Mouse (Mus musculus): Measurements from ENCODE around the gene Lyzl4. TPM values are rescaled to one million over a fixed set of nuclear protein-coding genes. Genes with fewer than 3 reads are reported as not detected.
"Not testable (repeated sequence)": the region's sequence is repeated elsewhere in the genome, so short reads cannot be mapped to it uniquely, and the experiment has no call there.

The Lyzl4 gene
- polyA plus RNA-seq, 1 experiment from 2014 or later = not detected

DNA sequence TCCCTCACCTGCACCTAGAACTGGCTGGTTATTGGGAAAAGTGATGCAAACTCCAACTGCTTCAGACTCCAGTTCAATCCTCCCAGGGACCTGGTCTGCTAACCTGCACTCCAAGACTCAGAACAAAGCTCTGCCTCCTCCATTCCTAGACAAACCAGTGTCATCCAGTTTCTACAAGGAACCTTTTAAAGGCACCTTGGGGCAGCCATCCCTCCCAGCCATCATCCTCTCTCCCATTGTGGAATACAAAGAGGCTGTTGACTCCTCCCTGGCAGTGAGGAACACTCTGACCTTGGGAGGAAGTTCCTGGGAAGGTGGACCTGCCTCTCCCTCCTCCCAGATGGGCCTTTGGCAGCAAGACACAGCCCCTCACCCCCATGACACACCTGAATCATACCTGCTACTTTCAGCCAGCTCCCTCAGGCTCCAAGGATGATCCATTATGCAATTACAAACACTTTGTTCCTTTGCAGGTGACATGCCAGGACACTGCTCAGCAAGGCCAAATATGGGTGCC is 27.6 kb downstream of the Lyzl4 start:
- peaks cover 3% of the 10 kb centered on the region for H3K9me3 ChIP-seq
- H3K4me3 ChIP-seq = no peak overlapping the region
- H3K36me3 ChIP-seq (replicated peaks) = no peaks in the 10 kb centered on the region
- H3K4me1 ChIP-seq = no peaks in the 10 kb centered on the region; the same call in 1 of the 2 replicates
- H3K27me3 ChIP-seq (ENCODE audit: poor library complexity, severe bottlenecking) = no peaks in the 10 kb centered on the region
- DNase-seq (ENCODE audit: extremely low spot score, low spot score) = no peak
- no peak overlapping the region for H3K27ac ChIP-seq

- Histone ChIP-seq H3K9me3 (peaks cover 3% of the 10 kb centered on the region), H3K4me3 (no peak overlapping the region), H3K36me3 (replicated peaks) (no peaks in the 10 kb centered on the region), H3K27me3 (ENCODE audit: poor library complexity, severe bottlenecking) (no peaks in the 10 kb centered on the region), H3K27ac (no peak overlapping the region), H3K4me1 (no peaks in the 10 kb centered on the region; the same call in 1 of the 2 replicates)
- 81% methylated on average over 5 of the region's 5 CpGs for WGBS
- DNase-seq (ENCODE audit: extremely low spot score, low spot score) = no peak
These were observed 28.7 kb downstream of the Lyzl4 start for GRCm38 (mm10) chr9:121613192-121613591.

- 79% methylated on average over 6 of the region's 6 CpGs for WGBS
- Histone ChIP-seq H3K27me3 (ENCODE audit: poor library complexity, severe bottlenecking) (no peaks in the 10 kb centered on the region), H3K9me3 (peaks cover 3% of the 10 kb centered on the region), H3K4me1 (no peaks in the 10 kb centered on the region; the same call in none of the 2 replicates), H3K4me3 (no peak overlapping the region), H3K36me3 (replicated peaks) (no peaks in the 10 kb centered on the region), H3K27ac (no peak overlapping the region)
- no peak for DNase-seq (ENCODE audit: extremely low spot score, low spot score)
These were observed 32.5 kb downstream of the Lyzl4 start for GRCm38 (mm10) chr9:121609381-121609780.

GRCm38 (mm10) chr9:121606498-121607096 is 35.3 kb downstream of the Lyzl4 start:
- Histone ChIP-seq H3K27me3 (ENCODE audit: poor library complexity, severe bottlenecking) (no peaks in the 10 kb centered on the region), H3K27ac (no peak overlapping the region), H3K9me3 (peaks cover 6% of the 10 kb centered on the region), H3K4me3 (no peak overlapping the region), H3K36me3 (replicated peaks) (no peaks in the 10 kb centered on the region), H3K4me1 (peaks cover under 1% of the 10 kb centered on the region)
- 58% methylated on average over 1 of the region's 1 CpGs for WGBS
- no peak for DNase-seq (ENCODE audit: extremely low spot score, low spot score)

GRCm38 (mm10) chr9:121605414-121606278 is 36.2 kb downstream of the Lyzl4 start:
- H3K36me3 ChIP-seq (replicated peaks) = no peaks in the 10 kb centered on the region
- H3K27ac ChIP-seq = no peak overlapping the region
- H3K4me3 ChIP-seq = no peak overlapping the region
- peaks cover 2% of the 10 kb centered on the region; the same call in 1 of the 2 replicates for H3K9me3 ChIP-seq
- peak; percentile 83 for DNase-seq (ENCODE audit: extremely low spot score, low spot score)
- H3K27me3 ChIP-seq (ENCODE audit: poor library complexity, severe bottlenecking) = no peaks in the 10 kb centered on the region
- H3K4me1 ChIP-seq = peaks cover 10% of the 10 kb centered on the region
- WGBS = 62% methylated on average over 12 of the region's 12 CpGs

DNA sequence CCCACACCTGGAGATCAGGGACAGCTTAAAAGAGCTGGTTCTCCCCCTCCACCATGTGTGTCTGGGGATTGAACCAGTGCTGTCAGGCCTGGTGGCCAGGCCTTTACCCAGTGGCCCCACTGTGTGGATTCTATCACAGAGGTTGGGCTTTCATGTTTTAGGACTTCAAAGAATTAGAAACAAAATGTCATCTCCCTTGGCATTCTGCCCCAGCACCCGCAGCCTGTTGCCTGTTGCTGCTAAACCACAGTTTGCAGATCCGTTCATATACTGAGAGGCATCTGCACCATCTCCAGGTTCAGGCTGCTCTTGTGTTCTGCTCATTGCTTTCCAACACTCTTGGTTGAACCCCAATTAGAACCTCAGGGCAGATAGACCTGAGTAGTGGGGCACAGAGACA is 39.5 kb downstream of the Lyzl4 start:
- no peak for DNase-seq (ENCODE audit: extremely low spot score, low spot score)
- 94% methylated on average over 2 of the region's 2 CpGs for WGBS
- H3K36me3 ChIP-seq (replicated peaks) = no peaks in the 10 kb centered on the region
- H3K4me1 ChIP-seq = peaks cover 15% of the 10 kb centered on the region
- H3K4me3 ChIP-seq = no peak overlapping the region
- H3K27ac ChIP-seq = no peak overlapping the region
- H3K9me3 ChIP-seq = peaks cover 2% of the 10 kb centered on the region; the same call in 1 of the 2 replicates
- H3K27me3 ChIP-seq (ENCODE audit: poor library complexity, severe bottlenecking) = no peaks in the 10 kb centered on the region

DNA sequence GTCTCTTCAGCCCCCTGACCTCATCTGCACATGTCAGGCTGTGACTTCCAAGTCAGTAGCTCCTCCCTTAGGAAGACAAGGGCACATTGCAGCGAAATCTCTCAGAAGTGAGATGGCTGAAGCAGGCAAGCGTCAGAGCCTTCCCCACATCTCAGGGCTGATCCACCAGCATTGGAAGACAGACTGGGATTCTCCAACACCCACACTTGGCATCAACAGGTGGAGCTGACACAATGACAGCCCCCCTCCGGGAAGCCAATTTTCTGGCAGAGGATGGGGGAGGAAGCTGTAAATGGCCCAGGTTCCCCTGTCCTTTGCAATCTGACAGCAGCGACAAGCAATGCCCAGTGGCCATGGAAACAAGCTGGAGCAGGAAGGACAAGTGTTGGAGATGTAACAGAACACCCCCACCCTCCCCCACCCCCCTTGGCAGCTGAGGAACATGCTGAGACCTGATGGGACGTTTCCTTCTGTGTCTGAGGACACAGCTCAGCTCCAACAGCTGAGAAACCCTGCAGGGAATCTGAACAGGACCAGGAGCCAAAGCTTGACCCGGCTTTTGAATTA is 41.0 kb downstream of the Lyzl4 start:
- peaks cover 15% of the 10 kb centered on the region for H3K4me1 ChIP-seq
- H3K27ac ChIP-seq = no peak overlapping the region
- no peaks in the 10 kb centered on the region for H3K36me3 ChIP-seq (replicated peaks)
- no peak overlapping the region for H3K4me3 ChIP-seq
- H3K27me3 ChIP-seq (ENCODE audit: poor library complexity, severe bottlenecking) = no peaks in the 10 kb centered on the region
- DNase-seq (ENCODE audit: extremely low spot score, low spot score) = no peak
- peaks cover 2% of the 10 kb centered on the region; the same call in 1 of the 2 replicates for H3K9me3 ChIP-seq
- whole genome bisulfite sequencing = 42% methylated on average over 6 of the region's 6 CpGs

- no peak overlapping the region for H3K27ac ChIP-seq
- peaks cover 15% of the 10 kb centered on the region for H3K4me1 ChIP-seq
- H3K4me3 ChIP-seq = no peak overlapping the region
- no peaks in the 10 kb centered on the region for H3K36me3 ChIP-seq (replicated peaks)
- no peak for DNase-seq (ENCODE audit: extremely low spot score, low spot score)
- 74% methylated on average over 13 of the region's 13 CpGs for WGBS
- H3K9me3 ChIP-seq = peaks cover 2% of the 10 kb centered on the region; the same call in 1 of the 2 replicates
- no peaks in the 10 kb centered on the region for H3K27me3 ChIP-seq (ENCODE audit: poor library complexity, severe bottlenecking)
These were observed 41.6 kb downstream of the Lyzl4 start for GRCm38 (mm10) chr9:121600201-121600860.

- Histone ChIP-seq H3K4me1 (peaks cover 15% of the 10 kb centered on the region), H3K27ac (no peak overlapping the region), H3K27me3 (ENCODE audit: poor library complexity, severe bottlenecking) (no peaks in the 10 kb centered on the region), H3K9me3 (peaks cover 2% of the 10 kb centered on the region; the same call in 1 of the 2 replicates), H3K4me3 (no peak overlapping the region), H3K36me3 (replicated peaks) (no peaks in the 10 kb centered on the region)
- DNase-seq (ENCODE audit: extremely low spot score, low spot score) = no peak
- WGBS = 84% methylated on average over 6 of the region's 6 CpGs
These were observed 42.3 kb downstream of the Lyzl4 start for GRCm38 (mm10) chr9:121599551-121599950.

- no peak for DNase-seq (ENCODE audit: extremely low spot score, low spot score)
- no peaks in the 10 kb centered on the region for H3K27me3 ChIP-seq (ENCODE audit: poor library complexity, severe bottlenecking)
- no peaks in the 10 kb centered on the region for H3K36me3 ChIP-seq (replicated peaks)
- H3K4me3 ChIP-seq = no peak overlapping the region
- H3K9me3 ChIP-seq = no peaks in the 10 kb centered on the region
- WGBS = 91% methylated on average over 2 of the region's 2 CpGs
- peaks cover 18% of the 10 kb centered on the region for H3K4me1 ChIP-seq
- H3K27ac ChIP-seq = no peak overlapping the region
These were observed 43.8 kb downstream of the Lyzl4 start for GRCm38 (mm10) chr9:121598106-121598505.

- H3K27ac ChIP-seq = no peak overlapping the region
- no peaks in the 10 kb centered on the region for H3K36me3 ChIP-seq (replicated peaks)
- no peak for DNase-seq (ENCODE audit: extremely low spot score, low spot score)
- H3K4me1 ChIP-seq = peaks cover 10% of the 10 kb centered on the region; the same call in 1 of the 2 replicates
- H3K4me3 ChIP-seq = no peak overlapping the region
- no peaks in the 10 kb centered on the region for H3K9me3 ChIP-seq
- H3K27me3 ChIP-seq (ENCODE audit: poor library complexity, severe bottlenecking) = no peaks in the 10 kb centered on the region
- WGBS = 89% methylated on average over 4 of the region's 4 CpGs
These were observed 47.1 kb downstream of the Lyzl4 start for GRCm38 (mm10) chr9:121594771-121595170.

DNA sequence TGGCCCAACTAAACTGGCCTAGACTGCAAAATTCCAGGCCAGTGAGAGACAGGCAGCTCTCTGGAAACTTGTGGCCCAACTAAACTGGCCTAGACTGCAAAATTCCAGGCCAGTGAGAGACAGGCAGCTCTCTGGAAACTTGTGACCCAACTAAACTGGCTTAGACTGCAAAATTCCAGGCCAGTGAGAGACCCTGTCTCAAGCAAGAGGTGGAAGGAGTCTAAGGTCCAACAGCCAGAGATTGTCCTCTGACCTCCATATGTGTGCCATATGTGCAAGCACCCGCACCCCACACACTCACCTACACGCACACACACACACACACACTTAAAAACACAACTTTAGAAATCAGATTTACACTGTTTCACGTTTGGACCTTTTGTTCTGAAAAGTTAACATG is 48.1 kb downstream of the Lyzl4 start:
- H3K9me3 ChIP-seq; H3K27ac ChIP-seq; H3K27me3 ChIP-seq (ENCODE audit: poor library complexity, severe bottlenecking); H3K4me3 ChIP-seq; H3K36me3 ChIP-seq (replicated peaks); DNase-seq (ENCODE audit: extremely low spot score, low spot score): not testable (repeated sequence)
- WGBS = 82% methylated on average over 3 of the region's 3 CpGs
- peaks cover 13% of the 10 kb centered on the region; the same call in 1 of the 2 replicates for H3K4me1 ChIP-seq
